Mouse (Mus musculus): ENCODE data around the gene Rnf10.
A peak's percentile ranks its signal among the peaks of the same experiment; 100 is the strongest.

Gene Rnf10

DNA sequence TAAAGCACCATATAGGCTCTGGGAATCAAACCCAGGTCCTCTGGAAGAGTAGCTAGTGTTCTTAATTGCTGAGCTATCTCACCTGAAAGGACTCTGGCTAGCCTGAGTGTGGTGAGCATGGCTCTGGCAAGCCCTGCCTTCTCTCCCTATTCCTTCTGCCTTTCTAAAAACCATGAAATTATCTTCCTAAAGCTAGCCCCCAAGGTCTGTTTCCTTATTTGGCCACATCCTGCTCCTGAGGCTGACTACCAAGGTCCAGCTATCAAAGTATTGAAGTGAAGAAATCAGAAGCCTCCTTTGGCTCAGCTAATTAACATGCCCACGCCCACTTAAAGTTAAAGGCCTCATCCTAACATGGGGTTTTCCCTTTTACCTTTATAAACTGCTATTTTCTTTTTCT lies 2.1 kb upstream of the Rnf10 start:
- no peak for DNase-seq

DNA sequence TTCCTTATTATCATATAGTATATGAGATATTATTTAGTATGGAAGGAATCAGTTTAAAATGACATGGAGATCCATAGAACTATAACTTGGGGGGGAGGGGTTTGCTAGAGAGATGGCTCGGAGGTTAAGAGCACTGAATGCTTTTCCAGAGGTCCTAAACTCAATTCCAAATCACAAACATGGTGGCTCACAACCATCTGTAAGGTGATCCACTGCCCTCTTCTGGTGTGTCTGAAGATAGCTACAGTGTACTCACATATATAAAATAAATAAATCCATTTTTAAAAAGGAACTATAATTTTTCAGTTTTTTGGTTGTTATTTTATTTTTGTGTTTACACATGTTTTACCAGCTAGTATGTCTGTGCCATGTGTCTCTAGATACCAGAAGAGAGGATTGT lies 1.7 kb upstream of the Rnf10 start:
- no peak for DNase-seq

DNA sequence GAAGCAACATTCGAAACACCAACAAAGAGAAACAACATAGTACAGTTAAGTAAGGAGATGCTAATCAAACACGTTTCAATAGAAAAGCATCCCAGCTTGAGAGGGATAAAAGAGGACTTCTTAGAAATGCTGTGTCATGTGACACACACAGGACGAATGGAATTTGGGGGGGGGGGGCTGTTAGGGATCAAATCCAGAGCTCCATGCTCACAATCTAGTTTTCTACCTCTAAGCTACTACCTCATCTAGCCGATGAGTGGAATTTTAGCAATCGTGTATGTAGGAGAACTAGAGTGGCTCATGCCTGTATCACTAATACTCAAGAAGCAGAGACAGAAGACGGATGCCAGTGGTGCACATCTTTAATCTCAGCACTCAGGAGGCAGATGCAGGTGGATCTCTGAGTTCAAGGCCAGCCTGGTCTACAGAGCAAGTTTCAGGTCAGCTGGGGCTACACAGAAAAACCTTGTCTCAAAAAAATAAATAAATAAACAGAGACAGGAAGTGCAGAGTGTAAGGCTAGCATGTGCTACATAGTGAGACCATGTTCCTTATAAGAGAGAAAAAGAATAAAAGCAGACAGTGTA lies 944 bp upstream of the Rnf10 start:
- no peak for DNase-seq

DNA sequence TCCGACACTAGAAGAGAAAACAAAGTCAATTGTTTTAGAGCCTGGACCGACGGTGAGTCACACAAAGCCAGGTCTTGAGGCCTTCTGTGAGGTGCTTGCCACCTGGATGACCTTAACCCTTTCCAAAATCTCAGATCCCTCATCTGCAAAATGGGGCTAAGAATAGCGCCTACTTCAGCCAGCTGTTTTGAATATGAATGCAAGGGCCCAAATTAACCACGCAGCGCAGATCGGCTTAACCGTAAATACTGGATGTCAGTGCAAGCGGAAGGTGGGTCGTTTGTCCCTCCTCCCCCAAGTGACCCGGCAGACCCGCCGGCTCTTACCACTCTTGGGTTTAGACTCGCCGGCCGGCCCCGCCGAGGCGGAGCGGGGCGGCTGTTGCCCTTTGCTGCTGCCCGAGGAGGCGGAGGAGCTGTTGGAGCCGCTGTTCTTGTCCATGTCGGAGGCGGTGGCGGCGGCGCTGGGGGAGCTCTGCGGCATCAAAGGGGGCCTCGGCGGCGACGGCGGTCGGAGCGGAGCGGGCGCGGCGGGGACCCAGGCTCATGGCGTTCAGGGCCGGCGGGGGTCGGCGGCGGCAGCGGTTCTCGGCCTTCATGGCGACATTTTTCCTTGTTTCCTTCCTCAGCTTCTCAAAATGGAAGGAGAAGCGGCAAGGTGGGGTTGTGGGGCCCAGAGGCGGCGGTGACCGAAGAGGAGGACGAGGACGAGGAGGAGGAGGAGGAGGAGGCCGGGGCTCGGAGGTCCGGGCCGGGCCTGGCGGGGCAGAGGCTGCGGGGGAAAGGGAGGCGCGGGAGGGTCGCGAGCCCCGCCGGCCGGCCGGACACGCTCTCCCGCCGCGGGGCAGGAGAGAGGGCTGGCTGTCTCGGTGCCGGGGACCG lies 527 bp downstream of the Rnf10 start:
- no peak for DNase-seq

DNA sequence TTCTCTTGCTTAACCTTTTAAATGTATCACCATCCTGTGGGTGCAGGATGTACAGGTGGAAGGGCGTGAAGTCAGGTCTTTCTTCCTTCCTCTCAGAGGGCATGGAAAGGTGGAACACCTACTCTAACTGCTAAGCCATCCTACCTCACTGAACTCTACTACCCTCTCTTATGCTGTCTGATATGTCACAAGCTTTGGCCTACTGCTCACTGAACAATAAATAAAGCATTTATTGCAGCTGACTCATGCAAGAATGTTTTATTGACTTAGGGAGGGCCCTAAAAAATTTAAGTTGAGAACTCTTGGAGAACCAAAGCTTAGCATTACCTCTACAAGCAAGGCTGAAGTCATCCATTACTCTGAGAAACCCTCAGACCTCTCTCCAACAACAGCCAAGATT lies 2.7 kb downstream of the Rnf10 start:
- DNase-seq, result no peak

DNA sequence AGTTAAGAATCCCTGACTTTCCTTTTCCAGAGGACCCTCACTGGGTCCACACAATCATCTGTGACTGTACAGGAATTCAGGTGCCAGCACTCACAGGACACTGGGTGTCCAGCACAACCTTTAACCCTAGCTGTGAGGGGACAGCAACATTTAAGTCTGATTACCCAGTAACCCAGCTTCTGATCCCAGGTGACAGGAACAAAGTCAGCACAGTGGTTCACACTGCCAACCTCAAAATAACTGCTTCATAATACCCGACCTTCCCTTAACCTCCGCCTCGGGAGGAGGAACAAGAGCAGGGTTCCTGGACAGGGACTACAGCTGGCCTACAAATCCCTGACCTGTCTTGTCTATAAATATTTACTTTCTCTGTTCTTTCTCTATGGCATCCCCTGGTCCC lies 4.4 kb downstream of the Rnf10 start:
- no peak for DNase-seq

DNA sequence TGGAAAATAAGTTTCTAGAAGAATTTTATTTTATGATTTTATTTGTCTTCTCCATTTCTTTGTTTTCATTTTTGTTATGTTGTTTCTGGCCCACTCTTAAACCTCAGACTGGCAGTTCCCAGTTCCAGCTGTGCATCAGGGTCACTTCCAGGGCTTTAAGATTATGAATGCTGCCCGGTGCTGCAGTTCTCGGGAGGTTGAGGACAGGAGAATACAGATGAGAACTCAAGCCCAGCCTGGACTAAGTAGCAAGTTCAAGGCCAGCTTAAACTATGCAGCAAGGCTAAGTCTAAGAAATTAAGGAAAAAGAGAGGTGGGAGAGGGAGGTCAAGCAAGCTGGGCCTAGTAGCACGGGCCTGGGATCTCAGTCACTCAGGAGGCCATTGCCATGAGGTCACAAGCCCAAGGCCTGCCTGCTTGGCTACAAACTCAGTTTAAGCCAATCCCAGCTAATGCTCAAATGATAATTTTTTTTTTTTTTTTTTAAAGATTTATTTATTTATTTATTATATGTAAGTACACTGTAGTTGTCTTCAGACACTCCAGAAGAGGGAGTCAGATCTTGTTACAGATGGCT lies 5.1 kb downstream of the Rnf10 start:
- no peak for DNase-seq

DNA sequence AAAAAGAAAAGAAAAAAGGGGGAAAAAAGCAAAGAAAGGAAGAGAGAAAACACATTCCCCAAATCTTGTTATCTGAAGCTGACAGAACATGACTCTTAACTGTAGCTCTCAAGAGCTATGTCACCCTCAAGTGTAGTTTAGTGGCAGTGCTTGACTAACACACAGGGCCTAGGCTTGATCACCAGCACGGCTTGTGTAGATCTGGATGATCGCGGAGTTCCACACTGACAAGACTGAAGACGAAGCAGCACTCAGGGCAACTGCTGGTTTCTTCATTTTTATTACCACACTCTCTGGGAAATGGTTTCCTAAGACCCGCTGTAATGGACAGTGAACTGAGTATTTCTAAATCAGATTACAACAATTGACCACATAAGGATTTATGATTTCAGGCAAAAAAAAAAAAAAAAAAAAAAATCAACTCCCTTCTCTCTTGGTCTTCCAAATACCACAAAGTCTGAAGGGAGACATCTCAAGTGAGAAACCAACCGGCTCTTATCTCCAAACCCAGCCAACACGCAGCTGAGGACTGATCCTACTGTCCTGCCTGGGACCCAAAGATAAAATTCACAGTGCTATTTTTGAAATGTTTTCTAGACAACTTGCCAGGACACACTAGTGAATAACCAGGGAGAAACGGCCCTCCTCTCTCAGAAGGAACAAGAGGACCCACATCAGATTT lies 5.8 kb downstream of the Rnf10 start:
- no peak for DNase-seq

DNA sequence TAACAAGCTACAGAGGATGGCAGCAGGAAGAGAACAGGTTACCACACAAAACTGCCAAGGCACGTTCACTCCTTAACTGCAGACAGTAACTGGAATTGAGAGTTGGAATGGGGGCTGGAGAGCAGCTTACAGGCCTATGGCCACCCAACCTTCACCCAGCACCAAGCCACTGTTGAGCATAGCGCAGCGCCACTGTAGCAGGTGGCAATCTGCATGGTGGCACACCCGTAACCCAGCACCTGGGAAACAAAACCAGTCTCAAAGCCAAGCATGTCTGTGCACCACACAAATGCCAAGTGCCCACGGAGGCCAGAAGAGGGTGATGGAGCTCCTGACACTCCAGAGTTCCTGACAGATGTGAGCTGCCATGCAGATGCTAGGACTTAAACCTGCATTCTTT lies 6.4 kb downstream of the Rnf10 start:
- DNase-seq, result no peak

DNA sequence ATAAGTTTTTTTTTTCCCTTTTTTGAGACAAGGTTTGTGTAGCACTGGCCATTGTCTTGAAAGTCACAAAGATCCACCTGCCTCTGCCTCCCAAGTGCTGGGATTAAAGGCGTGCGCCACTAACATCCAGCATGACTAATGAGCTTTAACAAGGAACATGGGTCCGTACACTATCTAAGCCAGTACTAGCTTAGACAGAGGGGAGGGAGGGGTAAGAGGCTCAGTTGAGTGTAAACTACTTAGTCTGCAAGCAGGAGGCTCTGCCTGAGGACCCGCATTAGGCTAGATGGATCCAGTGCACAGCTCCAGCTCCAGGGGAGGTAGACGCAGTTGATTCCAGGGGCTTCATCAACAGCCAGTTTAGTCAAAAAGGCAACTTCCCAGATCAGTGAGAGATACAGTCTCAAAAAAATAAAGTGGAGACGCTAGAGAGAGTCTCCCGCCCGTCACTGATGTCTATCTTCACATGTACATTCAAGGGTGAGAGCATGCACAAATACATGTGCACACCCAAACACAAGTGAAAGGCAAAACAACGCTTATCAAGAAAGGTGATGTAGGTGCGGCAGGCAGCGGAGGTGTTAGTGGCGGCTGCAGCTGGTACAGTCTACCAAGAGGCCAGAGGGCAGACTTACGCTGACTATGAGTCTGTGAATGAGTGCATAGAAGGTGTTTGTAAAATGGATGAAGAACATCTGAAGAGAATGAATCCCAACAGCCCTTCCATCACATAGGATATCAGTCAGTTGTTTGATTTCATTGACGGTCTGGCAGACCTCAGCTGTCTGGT lies 10.0 kb downstream of the Rnf10 start:
- DNase-seq, result no peak

DNA sequence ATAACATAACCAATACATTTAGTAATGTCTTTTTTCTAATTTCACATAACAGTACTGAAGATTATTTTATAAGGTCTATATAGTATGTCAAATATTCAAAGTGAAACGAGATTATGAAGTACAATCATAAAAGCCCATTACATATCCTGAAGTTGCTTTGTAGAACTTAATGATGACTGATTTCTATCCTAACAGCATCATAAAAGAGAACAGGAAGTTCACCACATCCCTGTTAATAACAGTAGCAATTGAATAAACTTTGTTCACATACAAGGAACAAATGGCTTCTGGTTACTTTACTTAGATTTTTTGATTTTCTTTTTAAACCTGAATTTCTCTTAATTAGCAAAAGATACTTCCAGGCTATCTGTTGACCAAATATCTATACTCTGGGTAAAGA lies 10.8 kb downstream of the Rnf10 start:
- no peak for DNase-seq

DNA sequence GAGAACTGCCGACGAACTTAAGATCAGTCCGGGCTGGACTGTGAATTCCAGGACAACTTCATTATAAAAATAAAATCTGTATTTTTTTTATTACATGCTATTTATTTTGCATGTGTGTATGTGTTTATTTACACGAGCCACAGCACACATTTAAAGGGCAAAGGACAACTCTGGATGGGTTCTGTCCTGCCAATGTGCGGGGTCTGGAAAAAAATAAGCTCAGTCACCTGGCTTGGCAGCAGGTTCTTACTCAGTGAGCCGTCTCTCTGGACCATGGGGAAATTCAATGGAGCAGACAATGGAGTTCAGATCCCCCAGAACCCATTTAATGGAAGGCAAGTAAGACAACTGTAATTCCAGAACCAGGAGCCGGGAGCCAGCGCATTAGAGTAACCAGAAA lies 11.6 kb downstream of the Rnf10 start:
- DNase-seq, result no peak

DNA sequence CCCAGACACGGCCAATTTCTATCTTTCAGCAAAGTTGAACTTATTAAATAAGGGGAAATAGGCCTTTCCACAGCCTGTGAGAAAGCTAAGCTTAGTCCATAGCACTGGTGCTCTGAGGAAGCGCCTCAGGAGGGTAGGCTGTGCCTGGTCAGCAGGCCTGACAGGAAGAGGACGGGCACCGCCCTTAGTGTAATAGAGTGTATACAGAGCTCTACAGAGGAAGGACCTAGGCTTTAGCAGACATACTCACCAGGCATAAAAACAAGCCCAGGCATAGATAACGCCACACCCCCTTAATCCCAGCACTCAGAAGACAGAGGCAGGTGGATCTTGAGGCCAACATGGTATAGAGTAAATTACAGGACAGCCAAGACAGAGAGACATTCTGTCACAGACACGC lies 12.3 kb downstream of the Rnf10 start:
- DNase-seq, result no peak

DNA sequence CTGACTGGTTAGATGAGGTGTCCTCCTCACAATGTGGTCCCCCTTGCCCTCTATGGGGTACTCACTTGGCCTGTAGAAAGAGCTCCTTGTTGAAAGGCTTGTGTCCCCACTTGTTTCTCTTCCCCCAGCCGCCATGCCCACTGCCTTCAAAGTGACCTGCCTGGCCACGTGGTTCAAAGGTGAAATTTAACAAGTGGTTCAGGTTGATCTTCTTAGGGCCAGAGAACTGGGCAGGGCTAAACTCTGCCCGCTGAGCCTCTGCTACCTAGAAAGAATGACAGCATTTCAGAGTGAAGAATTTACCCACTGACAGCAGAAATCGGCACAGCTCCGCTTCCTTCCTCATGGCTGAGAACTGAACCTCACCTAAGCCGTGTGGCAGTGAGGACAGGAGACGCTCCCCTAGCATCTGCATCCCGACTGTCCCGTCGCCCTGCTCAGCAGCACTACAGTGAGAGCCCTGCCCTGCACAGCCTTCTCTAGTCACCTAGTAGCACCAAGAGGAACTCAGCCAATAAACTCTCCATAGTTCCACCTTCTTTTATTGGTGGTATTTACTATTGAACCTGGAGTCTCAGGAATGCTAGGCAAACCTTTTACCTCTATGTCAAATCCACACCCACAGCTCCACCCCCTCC lies 15.7 kb downstream of the Rnf10 start:
- no peak for DNase-seq

DNA sequence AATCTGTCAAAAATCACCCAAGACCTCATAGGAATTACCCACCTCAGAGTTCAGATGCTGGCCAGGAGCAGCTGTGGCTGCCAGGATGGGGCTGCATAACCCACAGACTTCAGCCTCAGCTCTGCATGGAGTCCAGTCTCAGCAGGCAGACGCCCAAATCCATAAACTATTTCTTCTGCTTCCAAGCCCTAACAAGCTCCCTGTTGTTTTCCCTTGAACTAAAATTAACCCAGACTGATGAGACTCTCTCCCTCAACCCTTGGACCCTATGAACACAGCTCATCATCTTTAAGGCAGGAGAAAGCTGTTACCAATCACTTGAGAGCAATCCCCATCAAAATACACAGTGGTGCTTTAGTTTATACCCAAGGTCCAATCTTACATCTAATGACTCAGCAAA lies 17.2 kb downstream of the Rnf10 start:
- DNase-seq, result no peak

DNA sequence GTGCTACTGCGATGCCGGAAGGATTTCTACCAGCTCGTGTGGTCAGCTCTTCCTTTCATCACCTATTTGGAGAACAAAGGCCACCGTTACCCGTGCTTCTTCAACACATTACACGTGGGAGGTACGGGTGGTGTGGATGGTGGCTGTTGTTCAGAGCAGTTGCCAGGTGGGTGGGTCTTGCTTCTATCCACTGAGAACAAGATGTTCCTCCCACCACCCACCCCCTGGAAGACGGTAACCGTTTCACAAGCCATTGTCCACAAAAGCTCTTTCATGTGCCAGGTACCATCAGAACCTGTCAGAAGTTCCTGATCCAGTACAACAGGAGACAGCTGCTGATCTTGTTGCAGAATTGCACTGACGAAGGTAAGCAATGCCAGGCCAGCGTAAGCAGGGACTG lies 32.5 kb downstream of the Rnf10 start:
- DNase-seq, result no peak

DNA sequence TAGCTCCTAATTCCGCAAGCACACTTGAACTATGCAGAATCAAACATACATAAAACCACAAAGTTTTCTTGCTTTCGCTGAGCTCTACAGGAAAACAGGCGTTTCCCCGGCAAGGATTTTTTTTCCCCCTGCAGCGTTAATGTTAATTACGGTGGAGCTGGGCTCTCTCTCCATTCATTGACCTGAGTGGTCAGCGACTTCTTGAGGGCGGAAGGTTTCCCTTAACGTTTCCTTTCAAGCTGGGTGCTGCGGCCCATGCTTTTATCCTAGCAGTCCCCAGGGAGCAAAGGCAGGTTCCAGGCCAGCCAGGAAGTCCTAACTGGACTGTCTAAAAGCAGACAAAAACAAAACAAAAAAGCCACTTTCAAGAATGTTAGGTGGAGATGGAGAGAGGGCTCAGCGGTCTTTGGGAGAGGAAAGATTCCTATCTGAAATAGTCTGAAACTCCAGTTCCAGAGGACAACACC lies 33.9 kb downstream of the Rnf10 start:
- DNase-seq, result no peak

DNA sequence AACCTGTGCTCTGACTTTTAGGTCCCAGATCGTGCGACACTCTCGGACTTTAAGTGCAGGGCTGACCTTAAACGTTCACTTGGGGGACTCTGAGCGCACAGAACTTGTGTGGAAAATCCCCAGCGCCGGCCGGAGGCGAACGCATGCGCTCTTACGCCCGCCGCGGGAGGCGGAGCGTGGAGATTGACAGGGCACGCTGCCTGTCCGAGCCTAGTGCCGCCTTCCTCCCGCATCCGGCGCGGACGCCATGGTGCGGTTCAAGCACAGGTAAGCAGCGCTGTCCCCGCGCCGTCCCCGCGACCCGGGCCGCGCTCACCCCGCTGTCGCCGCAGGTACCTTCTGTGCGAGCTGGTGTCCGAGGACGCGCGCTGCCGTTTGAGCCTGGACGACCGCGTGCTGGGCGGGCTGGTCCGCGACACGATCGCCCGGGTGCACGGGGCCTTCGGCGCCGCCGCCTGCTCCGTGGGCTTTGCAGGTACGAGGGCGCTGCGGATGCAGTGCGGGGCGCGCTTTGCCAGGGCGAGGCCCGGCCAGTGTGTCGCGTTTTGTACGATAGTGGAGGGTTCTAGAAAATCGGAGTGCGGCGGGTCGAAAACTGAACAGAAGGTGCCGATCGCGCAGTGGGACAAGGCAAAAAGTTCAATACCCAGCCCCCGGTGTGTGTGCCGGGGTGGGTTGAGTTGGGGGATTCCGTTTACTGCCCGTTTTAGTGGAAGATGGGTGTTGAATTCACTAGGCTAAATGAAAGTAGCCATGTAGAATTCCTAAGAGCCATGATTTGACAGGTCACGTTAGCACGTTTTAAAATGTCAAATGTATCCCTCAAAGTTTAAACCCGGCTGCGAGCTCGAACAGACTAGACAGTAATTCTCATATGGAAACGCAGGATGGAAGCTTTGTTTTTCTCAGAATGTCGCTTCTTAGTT lies 34.6 kb downstream of the Rnf10 start:
- DNase-seq, result peak; percentile 92

DNA sequence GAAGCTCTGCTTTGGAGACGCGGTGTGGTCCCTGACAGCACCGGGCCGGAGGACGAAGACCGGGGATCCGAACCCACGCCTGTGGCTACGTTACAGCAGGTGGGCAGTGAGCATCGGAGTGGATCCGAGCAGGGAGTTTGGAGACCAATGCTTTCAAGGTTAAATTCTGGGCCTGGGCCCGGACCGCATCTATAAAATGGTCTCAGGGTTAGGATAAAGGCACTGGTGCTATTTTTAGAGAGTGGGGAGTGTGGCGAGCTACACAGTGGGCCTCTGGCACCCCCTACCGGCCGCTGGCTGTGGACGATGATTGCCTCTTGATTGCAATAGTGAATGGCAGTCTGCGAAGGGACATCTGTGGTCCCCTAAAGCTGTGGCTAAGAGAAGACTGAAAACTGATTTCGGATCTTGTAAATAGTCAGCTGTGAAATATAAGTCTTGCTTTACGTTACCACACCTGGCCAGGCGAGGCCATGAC lies 36.9 kb downstream of the Rnf10 start, which contains the start of gene Pop5:
Gene Pop5, plus strand, starts transcription at position 51 of the 478 bp plus-strand sequence.
- DNase-seq, result peak; percentile 91

DNA sequence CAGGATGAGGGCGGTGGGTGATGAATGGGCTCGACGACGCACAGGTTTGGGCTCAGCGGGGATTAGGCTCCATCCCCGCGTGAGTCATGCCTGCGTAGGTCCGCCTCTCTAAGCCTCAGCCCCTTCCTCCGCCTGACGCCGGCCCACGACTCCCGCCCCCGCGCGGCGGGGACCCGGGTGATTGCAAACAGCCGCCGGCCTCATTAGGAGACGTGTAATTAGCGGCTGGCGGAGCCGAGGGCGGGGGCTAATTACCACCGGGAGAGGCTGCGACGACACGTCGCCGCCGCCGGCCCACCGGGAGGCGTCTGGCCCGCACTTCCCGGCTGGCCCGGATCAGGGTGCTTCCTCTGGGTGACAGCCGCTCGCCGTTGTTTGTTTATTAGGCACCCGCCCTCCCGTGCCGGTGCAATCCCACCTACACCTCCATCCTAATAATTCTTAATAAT lies 37.4 kb downstream of the Rnf10 start:
- peak; percentile 68 for DNase-seq

DNA sequence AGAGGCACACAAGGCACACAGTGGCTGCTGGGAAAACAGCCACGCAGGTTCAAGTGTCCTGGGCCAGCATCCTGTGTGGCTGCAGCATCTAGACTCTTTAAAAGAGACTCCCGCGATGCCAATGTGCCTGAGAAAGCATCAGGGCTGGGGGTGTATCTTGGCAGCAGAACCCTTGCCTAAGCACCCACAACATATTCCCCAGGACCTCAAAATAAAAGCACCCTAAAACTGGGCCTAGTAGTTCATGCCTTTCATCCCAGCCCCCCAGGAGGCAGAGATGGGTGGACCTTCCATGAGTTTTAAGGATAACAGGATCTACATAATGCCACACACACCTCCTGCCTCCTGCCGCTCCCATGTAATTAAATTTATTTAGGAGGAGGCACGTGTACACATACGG lies 38.2 kb downstream of the Rnf10 start:
- no peak for DNase-seq

All from cerebellum, adult 11 months (tissue).